Mouse (Mus musculus) kidney, adult 2 months (tissue): ENCODE data around the gene Dock2.

Source experiments
- CTCF ChIP-seq: fragments of 200-500 bp; conservative IDR thresholded peaks from 2 replicates; pipeline ENCODE4 v1.5.1; 2011; ENCODE audit warnings: low read depth, mild to moderate bottlenecking, control low read depth, low read length, moderate library complexity, mixed read lengths; ENCODE audit not compliant: insufficient read depth, insufficient read length
- POLR2A ChIP-seq: fragments of 200-500 bp; IDR thresholded peaks from one replicate; pipeline ENCODE4 v1.6.1; 2011; ENCODE audit warnings: low read depth, low read length, control low read depth

DNA sequence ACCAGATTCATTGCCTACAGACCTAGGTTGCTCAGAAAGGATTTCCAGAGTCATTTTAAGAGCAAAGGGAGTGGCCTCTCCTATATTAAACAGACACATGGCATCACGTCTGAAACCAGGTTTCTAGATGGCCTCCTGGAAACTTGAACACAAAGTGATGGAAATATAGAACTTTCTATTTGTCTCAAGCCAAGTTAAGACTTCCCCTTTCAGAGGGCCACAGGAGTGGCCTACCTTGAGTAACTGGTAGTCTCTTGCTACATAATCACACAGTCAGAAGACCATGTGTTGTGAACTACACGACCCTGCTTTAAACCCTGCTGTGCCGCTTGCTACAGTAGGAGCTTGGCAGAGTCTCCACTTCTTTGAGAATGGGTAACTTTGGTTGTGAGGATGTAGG is 400.2 kb downstream of the Dock2 start:
- no peak for TF ChIP-seq CTCF
- TF ChIP-seq POLR2A, result no peak
